Mouse (Mus musculus): ENCODE measurements around the gene Dock8.

Dock8 gene

DNA sequence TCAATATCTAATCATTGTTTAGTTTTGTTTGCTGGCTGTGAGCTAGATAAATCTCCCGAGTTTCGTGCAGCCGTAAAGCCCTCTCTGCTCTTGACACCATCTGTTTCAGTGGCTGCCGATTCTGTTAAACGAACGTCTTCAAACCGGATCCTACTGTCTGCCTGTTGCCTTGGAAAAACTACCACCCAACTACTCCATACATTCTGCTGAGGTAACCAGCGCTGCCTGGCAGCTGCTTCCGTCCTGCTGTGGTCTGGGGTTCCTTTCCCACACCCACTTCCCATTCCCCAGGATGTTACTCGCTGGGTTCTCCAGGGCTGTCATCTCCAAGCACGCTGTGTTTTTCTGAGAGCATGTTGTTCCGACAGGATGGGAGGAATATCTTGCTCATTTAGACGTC is 123.7 kb downstream of the Dock8 start:
- DNase-seq (ENCODE audit: low spot score in 2 of 2), result no peak

DNA sequence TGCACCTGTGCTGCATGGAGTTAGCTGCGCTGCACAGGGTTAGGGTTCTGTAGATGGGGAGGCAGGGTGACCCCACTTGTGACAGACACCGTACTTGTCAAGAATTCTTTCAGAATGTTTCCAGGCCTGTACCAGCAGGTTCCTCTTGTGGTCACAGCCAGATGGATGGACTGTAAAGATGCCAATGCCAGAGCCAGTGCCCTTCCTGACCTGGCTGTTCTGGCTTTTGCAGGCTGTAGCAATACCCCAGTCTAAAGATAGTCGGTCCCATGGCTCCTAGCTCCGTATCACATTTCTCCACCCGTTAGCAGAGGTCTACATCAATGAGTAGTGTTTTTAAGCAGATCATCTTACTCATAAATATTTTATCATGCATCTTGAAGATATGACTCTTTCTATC is 124.1 kb downstream of the Dock8 start:
- no peak for DNase-seq (ENCODE audit: low spot score in 2 of 2)

GRCm38 (mm10) chr19:25132322-25132721 is 133.0 kb downstream of the Dock8 start:
- no peak for DNase-seq (ENCODE audit: low spot score in 2 of 2)

- no peak for DNase-seq (ENCODE audit: low spot score in 2 of 2)
These were observed 134.6 kb downstream of the Dock8 start for GRCm38 (mm10) chr19:25133959-25134358.

- DNase-seq (ENCODE audit: low spot score in 2 of 2), result no peak
These were observed 136.8 kb downstream of the Dock8 start for GRCm38 (mm10) chr19:25136171-25136570.

GRCm38 (mm10) chr19:25137907-25138820 is 138.8 kb downstream of the Dock8 start:
- DNase-seq (ENCODE audit: low spot score in 2 of 2), result peak; percentile 8 to 12

GRCm38 (mm10) chr19:25144110-25145028 is 145.0 kb downstream of the Dock8 start:
- DNase-seq (ENCODE audit: low spot score in 2 of 2), result no peak

GRCm38 (mm10) chr19:25145116-25145515 is 145.8 kb downstream of the Dock8 start:
- no peak for DNase-seq (ENCODE audit: low spot score in 2 of 2)

- no peak for DNase-seq (ENCODE audit: low spot score in 2 of 2)
These were observed 146.8 kb downstream of the Dock8 start for GRCm38 (mm10) chr19:25146122-25146521.

DNA sequence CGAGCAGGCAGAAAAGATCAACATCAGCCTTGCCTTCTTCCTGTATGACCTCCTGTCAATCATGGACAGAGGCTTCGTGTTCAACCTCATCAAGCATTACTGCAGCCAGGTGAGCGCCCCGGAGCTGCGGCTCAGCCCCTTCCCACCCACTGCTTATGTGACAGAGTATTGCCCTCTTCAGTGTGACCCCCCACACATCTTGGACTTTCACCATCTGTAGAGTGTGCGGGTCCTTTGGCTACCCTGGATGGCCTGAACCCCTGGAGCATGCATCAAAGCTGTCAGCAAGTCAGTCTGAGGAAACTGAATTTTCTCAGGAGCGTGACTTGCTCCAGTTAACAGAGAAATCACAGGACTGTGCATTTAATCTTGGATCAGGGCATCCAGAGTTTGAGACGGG is 150.5 kb downstream of the Dock8 start:
- DNase-seq (ENCODE audit: low spot score in 2 of 2), result no peak

DNA sequence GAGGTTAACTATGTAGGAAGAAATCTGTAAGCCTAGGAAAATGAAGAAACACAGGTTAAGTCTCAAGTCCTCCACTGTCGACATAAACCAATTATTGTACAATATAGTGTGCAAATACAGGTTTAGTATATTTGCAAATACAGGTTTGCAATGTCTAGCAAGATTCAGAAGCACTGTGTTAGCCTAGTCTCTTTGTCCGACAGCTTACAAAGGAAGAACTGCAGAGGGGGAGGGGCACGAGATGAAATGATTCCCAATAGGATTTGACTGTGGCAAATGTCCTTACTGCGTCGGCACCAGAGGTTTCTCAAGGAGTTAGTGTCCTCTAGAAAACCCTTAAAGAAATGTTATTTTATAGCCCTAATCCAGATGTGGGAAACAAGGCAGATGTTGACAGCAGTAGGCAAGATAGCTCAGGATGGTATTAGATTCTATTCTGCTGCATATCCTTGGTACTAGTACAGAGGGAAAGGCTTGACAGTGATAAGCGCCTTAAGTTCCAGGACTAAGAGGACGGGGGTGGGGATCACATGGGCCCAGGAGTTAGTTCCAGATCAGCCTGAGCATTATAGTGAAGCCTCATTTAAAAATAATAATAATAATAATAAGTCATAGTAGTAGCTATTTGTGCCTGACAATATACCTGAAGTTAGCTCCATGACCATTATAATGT is 155.3 kb downstream of the Dock8 start:
- no peak for DNase-seq (ENCODE audit: low spot score in 2 of 2)

- DNase-seq (ENCODE audit: low spot score in 2 of 2), result no peak
These were observed 155.9 kb downstream of the Dock8 start for GRCm38 (mm10) chr19:25155250-25155649.

DNA sequence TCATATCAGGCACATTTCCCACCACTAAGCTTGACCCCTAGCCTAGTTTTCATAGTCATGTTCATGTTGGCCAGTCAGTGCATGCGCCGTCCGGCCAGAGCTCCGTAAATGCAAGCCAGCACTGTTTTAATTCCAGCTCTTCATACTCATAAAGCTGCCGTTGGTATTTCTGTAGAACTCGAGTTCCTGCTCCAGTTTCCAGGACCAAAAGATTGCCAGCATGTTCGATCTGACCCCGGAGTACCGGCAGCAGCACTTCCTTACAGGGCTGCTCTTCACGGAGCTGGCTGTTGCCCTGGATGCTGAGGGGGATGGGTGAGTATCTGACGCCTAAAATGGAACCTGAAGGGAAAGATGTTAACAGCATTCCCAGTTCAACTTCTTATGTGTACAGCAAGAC is 156.4 kb downstream of the Dock8 start:
- DNase-seq (ENCODE audit: low spot score in 2 of 2), result no peak

- DNase-seq (ENCODE audit: low spot score in 2 of 2), result no peak
These were observed 162.9 kb downstream of the Dock8 start for GRCm38 (mm10) chr19:25162270-25162669.

- no peak for DNase-seq (ENCODE audit: low spot score in 2 of 2)
These were observed 164.1 kb downstream of the Dock8 start for GRCm38 (mm10) chr19:25163426-25163825.

GRCm38 (mm10) chr19:25166412-25166811 is 167.1 kb downstream of the Dock8 start:
- no peak for DNase-seq (ENCODE audit: low spot score in 2 of 2)

GRCm38 (mm10) chr19:25171395-25171794 is 172.1 kb downstream of the Dock8 start:
- DNase-seq (ENCODE audit: low spot score in 2 of 2), result no peak

DNA sequence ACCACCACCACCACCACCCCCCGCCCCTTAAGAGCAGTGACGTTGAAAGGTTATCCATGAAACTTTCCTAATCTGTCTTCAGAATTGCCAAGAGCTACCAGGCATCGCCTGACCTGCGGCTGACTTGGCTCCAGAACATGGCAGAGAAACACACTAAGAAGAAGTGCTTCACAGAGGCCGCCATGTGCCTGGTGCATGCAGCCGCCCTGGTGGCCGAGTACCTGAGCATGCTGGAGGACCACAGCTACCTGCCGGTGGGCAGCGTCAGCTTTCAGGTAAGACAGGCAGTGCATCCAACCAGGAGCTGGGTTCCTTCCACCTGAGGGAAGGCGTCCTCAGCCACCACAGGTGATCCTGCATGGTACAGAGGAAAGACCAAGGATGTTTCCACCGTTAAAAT is 177.4 kb downstream of the Dock8 start:
- DNase-seq (ENCODE audit: low spot score in 2 of 2), result no peak

DNA sequence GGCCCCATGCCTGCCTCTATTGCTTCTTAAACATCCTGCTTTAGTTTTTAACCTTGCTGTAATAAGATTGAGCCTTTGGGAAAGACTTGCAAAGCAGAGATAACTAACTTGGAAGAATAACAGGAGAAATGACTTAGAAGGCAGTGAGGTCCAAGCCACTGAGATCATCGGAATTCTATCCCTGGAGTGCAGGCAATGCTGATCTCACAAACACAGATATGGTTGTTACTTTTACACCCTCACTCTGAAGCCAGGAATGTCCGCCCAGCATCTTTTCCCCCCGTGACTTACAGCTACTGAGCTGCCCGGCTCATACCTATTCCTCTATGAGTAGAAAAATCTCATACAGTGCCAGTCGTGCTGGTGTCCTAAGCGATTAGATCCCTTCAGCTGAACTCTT is 180.7 kb downstream of the Dock8 start:
- no peak for DNase-seq (ENCODE audit: low spot score in 2 of 2)

GRCm38 (mm10) chr19:25180547-25180946 is 181.2 kb downstream of the Dock8 start:
- DNase-seq (ENCODE audit: low spot score in 2 of 2), result no peak

- no peak for DNase-seq (ENCODE audit: low spot score in 2 of 2)
These were observed 184.7 kb downstream of the Dock8 start for GRCm38 (mm10) chr19:25184076-25184475.

GRCm38 (mm10) chr19:25186316-25186715 is 187.0 kb downstream of the Dock8 start:
- DNase-seq (ENCODE audit: low spot score in 2 of 2), result no peak

Measured in natural killer cell, adult 2 months (primary cell).